Mouse (Mus musculus): ENCODE measurements at regions not wholly inside any gene's neighbourhood (a gene's known extent, or its start where the extent isn't known, plus 50 kb on each side); places are given as distances from the start of the nearest gene placed in this dataset.

DNA sequence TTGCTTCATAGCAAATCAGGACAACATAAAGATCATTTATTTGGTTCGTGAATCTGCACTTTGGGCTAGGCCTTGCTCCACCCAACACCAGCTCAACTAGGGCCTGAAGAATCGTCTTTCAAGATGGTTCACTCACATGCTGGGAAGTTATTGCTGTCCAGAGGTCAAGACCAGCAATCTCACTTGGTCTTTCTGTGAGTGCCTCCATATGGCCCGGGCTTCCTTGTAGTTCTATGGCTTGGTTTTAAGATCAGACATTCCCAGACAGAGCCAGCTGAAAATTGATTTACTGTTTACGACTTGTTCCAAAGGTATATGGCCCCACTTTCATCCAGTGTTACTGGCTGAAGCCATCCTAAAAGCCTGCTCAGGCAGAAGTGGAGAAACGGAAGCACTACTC, 84.7 kb upstream of the Csl start:
- no peaks in the 10 kb centered on the region for H3K27me3 ChIP-seq (replicated peaks)
- TF ChIP-seq GATA1 (IDR thresholded peaks at IDR 0.05; ENCODE audit: borderline replicate concordance, low read length) (no peak), FLI1 (IDR thresholded peaks at IDR 0.05; ENCODE audit: low read length) (no peak)
- no peaks in the 10 kb centered on the region for H3K4me1 ChIP-seq
- no peaks in the 10 kb centered on the region for H3K36me3 ChIP-seq (replicated peaks; ENCODE audit: low read length)
- H3K9me3 ChIP-seq: peaks cover 8% of the 10 kb centered on the region
- H3K4me3 ChIP-seq (replicated peaks): no peak overlapping the region

DNA sequence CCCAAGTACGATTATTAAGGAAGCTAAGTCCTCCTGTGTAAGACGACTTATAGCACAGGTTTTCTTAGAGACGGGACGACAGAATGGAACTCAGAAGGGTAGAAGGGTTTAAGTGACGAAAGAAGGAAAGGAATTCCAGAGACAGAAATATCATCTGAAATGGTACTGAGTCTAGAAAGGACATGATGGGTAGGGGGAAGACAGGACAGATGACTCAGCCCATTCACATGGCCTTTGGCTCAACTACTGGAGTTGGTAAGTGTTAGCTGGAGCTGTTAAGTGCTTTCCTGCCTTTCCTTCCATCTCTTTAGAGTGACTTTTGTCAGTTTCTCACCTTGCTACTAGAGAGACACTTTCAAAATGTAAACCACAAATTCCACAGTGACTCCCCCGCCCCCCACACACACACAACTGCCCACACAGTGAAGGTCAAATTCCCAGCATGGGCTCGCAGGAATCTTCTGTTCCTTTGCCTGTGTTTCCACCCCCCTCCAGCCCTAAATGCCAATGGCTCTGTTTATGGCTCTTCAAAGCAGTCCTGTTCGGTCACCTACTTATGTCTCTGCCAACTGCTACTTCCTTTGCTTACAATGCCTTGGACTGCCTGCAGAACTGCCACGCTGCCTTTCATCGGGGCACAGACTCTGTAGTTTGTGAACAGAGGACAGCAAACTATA, 81.8 kb upstream of the Csl start:
- no peak for TF ChIP-seq GATA1 (IDR thresholded peaks at IDR 0.05; ENCODE audit: borderline replicate concordance, low read length)
- no peak for TF ChIP-seq FLI1 (IDR thresholded peaks at IDR 0.05; ENCODE audit: low read length)
- no peak overlapping the region for H3K4me3 ChIP-seq (replicated peaks)
- no peaks in the 10 kb centered on the region for H3K27me3 ChIP-seq (replicated peaks)
- no peaks in the 10 kb centered on the region for H3K36me3 ChIP-seq (replicated peaks; ENCODE audit: low read length)
- no peaks in the 10 kb centered on the region for H3K4me1 ChIP-seq
- 0 out of 2 replicates have a peak, but pooled peaks cover 3% of the 10 kb centered on the region for H3K9me3 ChIP-seq

DNA sequence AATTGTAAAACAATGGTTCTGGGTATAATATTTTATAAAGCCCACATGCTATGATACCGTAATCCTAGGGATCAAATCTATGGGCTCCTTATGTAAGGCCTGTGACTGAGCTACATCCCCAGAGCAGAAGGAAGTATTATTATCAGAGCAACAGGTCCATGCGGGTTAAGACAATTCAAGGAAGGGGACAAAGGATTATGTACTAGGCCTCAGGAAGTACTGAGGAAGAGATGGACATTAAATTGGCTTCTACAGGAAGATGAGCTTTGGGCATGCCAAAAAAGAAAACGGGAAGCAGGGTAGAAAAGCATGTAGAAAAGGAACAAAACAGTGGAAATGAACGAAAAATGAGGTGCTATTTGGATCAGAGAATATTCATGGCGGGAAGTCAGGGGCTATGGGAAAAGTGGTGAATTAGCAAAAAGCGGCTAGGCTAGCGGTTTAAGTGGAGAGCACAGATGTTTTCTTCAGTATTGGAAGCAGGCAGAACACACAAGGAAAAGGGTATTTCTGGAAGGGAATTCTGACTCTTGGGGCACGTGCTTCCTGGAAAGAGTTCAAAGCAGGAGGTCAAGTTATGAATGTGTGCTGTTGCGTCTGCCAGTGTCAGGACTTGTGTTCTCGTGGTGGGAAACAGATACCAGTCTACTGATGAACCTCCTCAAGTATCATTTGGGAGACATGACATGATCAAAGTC, 80.9 kb upstream of the Csl start:
- TF ChIP-seq FLI1 (IDR thresholded peaks at IDR 0.05; ENCODE audit: low read length) (no peak), GATA1 (IDR thresholded peaks at IDR 0.05; ENCODE audit: borderline replicate concordance, low read length) (no peak)
- Histone ChIP-seq H3K4me1 (no peaks in the 10 kb centered on the region), H3K4me3 (replicated peaks) (no peak overlapping the region), H3K9me3 (0 out of 2 replicates have a peak, but pooled peaks cover 3% of the 10 kb centered on the region), H3K36me3 (replicated peaks; ENCODE audit: low read length) (no peaks in the 10 kb centered on the region), H3K27me3 (replicated peaks) (no peaks in the 10 kb centered on the region)

DNA sequence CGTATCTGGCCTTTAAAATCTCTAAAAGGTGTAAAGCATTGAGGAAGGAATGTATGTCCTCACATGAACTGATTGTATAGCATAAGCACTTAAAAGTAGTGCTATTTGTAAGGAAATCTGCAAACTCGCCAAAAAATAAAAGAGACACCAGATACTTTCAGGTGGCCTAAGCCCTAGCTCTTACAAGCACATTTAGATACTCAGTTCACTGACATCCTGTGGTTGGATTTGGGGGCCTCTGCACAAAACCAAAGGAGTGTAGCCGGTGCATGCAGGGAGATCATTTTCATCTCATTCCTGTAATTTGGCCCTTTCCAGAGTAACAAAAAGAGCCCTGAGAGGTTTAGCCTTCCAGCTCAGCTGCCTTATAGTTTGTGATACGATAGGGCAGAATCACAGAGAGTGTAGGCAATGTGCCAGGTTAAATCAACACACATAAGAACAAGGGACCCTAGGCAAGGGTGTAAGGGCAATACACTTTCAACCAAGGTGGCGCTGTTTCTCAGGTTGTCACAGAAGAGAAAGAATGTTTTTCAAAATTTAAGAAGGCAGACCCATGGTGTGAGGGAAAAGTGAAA, 77.5 kb upstream of the Csl start:
- Histone ChIP-seq H3K27me3 (replicated peaks) (no peaks in the 10 kb centered on the region), H3K4me1 (no peaks in the 10 kb centered on the region), H3K4me3 (replicated peaks) (no peak overlapping the region), H3K36me3 (replicated peaks; ENCODE audit: low read length) (no peaks in the 10 kb centered on the region), H3K9me3 (0 out of 2 replicates have a peak, but pooled peaks cover 3% of the 10 kb centered on the region)
- TF ChIP-seq GATA1 (IDR thresholded peaks at IDR 0.05; ENCODE audit: borderline replicate concordance, low read length) (no peak), FLI1 (IDR thresholded peaks at IDR 0.05; ENCODE audit: low read length) (no peak)

DNA sequence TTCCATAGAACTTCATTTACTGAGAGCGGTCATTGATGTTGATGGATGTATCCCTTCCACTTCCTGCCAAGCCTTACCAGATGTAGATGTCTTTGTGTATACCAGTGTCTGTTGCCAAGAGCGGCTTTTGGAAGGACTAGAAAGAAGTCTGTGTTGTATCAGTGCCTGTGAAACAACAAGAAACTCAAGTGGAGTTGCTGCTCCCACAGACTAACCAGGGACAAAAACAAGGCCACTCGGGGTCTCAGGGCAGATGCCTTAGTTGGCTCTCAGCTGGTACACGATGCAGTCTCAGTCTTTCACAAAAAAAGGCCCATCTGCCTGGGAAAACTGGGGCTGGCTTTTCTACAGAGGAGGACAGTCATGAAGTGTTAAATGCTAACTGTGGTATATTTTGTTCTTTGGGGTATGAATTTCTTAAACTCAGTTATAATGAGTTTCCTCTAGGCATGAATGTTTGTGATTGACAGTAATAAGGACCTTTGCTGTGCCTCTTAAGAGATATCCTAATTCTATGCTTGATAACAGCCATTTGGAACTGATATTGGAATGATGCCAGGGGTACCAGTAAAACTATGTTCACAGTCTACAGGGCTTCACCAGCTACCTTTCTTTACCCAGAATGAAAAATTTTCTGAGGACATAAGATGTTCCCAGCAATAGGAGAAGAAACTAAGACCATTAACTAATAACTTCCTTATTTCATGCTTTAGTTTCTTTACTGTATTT, 75.6 kb upstream of the Csl start:
- no peaks in the 10 kb centered on the region for H3K27me3 ChIP-seq (replicated peaks)
- H3K36me3 ChIP-seq (replicated peaks; ENCODE audit: low read length): no peaks in the 10 kb centered on the region
- H3K4me3 ChIP-seq (replicated peaks): no peak overlapping the region
- TF ChIP-seq FLI1 (IDR thresholded peaks at IDR 0.05; ENCODE audit: low read length): no peak
- TF ChIP-seq GATA1 (IDR thresholded peaks at IDR 0.05; ENCODE audit: borderline replicate concordance, low read length): no peak
- no peaks in the 10 kb centered on the region for H3K4me1 ChIP-seq
- no peaks in the 10 kb centered on the region for H3K9me3 ChIP-seq

DNA sequence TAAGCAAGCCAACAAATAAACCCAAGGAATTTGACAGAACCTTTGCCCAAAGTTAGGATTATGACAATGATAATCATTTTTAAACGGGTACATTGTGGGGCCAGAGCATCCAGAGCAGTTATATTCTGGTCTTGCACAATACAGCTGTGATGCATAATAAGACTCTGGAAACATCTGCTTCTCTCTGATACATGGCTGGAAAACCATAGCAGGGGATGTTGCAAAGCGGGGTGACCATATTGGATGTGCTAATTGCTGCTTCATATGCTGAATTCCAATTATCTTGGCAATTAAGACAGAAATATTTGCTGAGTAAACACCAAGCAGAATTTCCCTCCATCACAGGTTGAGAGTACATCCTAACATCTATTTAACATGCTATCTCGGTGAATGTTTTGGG, 70.5 kb upstream of the Csl start:
- Histone ChIP-seq H3K36me3 (replicated peaks; ENCODE audit: low read length) (no peaks in the 10 kb centered on the region), H3K27me3 (replicated peaks) (no peaks in the 10 kb centered on the region), H3K4me3 (replicated peaks) (no peak overlapping the region), H3K9me3 (peaks cover 9% of the 10 kb centered on the region; the same call in 1 of the 2 replicates), H3K4me1 (no peaks in the 10 kb centered on the region)
- TF ChIP-seq GATA1 (IDR thresholded peaks at IDR 0.05; ENCODE audit: borderline replicate concordance, low read length) (no peak), FLI1 (IDR thresholded peaks at IDR 0.05; ENCODE audit: low read length) (no peak)

DNA sequence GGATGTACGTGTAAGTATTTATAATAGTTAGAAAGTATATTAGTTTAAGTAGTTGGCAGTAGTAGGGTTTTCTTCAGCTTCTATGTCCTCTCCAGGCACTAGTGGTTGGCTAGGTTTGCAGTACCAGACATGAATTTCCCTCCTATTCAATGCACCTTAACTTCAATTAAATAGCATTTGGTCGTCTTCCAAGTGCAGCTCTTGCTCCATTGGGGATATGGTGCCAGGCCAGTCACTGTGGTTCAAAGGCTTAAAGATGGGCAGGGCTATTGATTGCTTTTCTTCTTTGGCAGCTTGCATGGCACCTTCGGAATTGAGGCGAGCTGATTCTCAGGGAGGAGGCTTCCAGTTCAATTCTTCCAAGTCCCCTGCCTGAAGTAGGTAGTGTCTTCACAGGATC, 68.0 kb upstream of the Csl start:
- TF ChIP-seq GATA1 (IDR thresholded peaks at IDR 0.05; ENCODE audit: borderline replicate concordance, low read length) (no peak), FLI1 (IDR thresholded peaks at IDR 0.05; ENCODE audit: low read length) (no peak)
- no peaks in the 10 kb centered on the region for H3K27me3 ChIP-seq (replicated peaks)
- H3K4me3 ChIP-seq (replicated peaks): no peak overlapping the region
- no peaks in the 10 kb centered on the region for H3K4me1 ChIP-seq
- no peaks in the 10 kb centered on the region for H3K36me3 ChIP-seq (replicated peaks; ENCODE audit: low read length)
- peaks cover 13% of the 10 kb centered on the region; the same call in 1 of the 2 replicates for H3K9me3 ChIP-seq

DNA sequence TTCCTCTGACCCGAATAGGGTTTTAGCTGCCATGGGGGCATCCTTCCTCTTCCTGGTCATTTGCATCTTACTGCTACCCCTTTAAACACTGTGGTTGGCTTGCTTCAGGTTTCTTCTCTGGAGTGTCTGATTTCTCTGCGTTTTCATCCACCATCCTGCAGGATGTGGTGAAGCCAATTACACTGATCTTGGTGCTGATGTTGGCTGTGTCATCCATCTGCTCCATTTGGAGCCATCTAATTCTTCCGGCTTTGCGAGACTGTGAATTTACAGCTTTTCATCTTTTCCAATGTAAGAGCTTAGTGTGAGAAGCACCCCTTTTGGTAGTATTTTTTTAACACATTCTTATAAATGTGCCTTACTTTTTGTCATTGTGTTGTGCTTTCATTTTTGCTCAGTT, 66.4 kb upstream of the Csl start:
- no peak overlapping the region for H3K4me3 ChIP-seq (replicated peaks)
- no peaks in the 10 kb centered on the region for H3K36me3 ChIP-seq (replicated peaks; ENCODE audit: low read length)
- TF ChIP-seq GATA1 (IDR thresholded peaks at IDR 0.05; ENCODE audit: borderline replicate concordance, low read length): no peak
- TF ChIP-seq FLI1 (IDR thresholded peaks at IDR 0.05; ENCODE audit: low read length): no peak
- peaks cover 16% of the 10 kb centered on the region; the same call in 1 of the 2 replicates for H3K9me3 ChIP-seq
- no peaks in the 10 kb centered on the region for H3K27me3 ChIP-seq (replicated peaks)
- no peaks in the 10 kb centered on the region for H3K4me1 ChIP-seq

DNA sequence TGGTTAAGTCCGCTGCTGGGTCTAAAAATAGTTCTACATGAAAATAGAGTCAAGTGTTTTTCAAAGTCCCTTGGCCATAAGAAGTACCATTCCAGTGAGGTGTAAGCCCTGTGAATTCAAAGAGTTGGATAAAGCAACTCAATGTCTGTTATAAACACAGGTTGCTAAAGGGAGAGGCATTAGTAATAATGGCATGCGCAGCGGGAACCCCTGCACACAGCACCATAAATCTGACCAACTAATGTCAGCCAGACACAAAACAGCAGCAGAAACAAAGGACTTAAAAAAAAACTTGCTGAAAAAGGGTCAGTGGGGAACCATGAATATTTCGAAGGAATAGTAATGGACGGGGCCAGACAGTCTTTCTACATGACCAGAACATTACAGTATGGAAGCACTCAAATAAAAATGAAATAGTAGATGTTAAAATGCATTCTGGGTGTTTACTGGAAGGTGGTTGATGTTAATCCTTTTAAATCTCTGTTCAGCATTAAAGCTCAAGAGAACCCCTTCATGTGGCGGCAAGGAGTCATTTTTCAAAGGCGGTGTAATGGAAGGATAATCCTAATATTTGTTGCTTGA, 52.7 kb upstream of the Csl start:
- no peaks in the 10 kb centered on the region for H3K36me3 ChIP-seq (replicated peaks; ENCODE audit: low read length)
- H3K4me1 ChIP-seq: no peaks in the 10 kb centered on the region
- no peaks in the 10 kb centered on the region for H3K27me3 ChIP-seq (replicated peaks)
- TF ChIP-seq GATA1 (IDR thresholded peaks at IDR 0.05; ENCODE audit: borderline replicate concordance, low read length) (no peak), FLI1 (IDR thresholded peaks at IDR 0.05; ENCODE audit: low read length) (no peak)
- no peak overlapping the region for H3K4me3 ChIP-seq (replicated peaks)
- no peaks in the 10 kb centered on the region; the same call in 1 of the 2 replicates for H3K9me3 ChIP-seq

Data from megakaryocyte, embryonic 14.5 days (primary cell).